Mouse (Mus musculus) CH12.LX (cell line): ENCODE measurements at regions not wholly inside any gene's neighbourhood (a gene's known extent, or its start where the extent isn't known, plus 50 kb on each side); places are given as distances from the start of the nearest gene placed in this dataset.
A peak's percentile ranks its signal among the peaks of the same experiment; 100 is the strongest.

Experiments
- DNase-seq: peaks from one replicate; pipeline ENCODE4 v3.0.0-alpha.2; 2013; ENCODE audit errors: extremely low read depth
- H3K27ac ChIP-seq: 2 replicates; pipeline ENCODE4 v1.5.1; 2012; ENCODE audit warnings: low read depth, mild to moderate bottlenecking, control low read depth, moderate library complexity; ENCODE audit not compliant: insufficient read depth
- H3K27me3 ChIP-seq: replicated peaks from 2 replicates; pipeline ENCODE3; 2012; ENCODE audit warnings: inconsistent platforms
- H3K36me3 ChIP-seq, 2 experiments: replicated peaks in 1 of 2; 2 replicates each; pipeline versions ENCODE3 to v1.6.1; 2012; ENCODE audit warnings: inconsistent platforms in 1 of 2, low read length in 1 of 2, mild to moderate bottlenecking in 1 of 2, mixed read lengths in 1 of 2, moderate library complexity in 1 of 2; ENCODE audit not compliant: control insufficient read depth in 1 of 2, insufficient read depth in 1 of 2
- H3K4me1 ChIP-seq, 2 experiments: 2 replicates each; pipeline ENCODE4 v1.6.1; 2012; ENCODE audit warnings: inconsistent platforms in 1 of 2, moderate library complexity in 1 of 2; ENCODE audit not compliant: insufficient read depth in 2 of 2, control insufficient read depth in 1 of 2
- H3K4me2 ChIP-seq: 2 replicates; pipeline ENCODE4 v1.6.1; 2012; ENCODE audit warnings: low read depth, mild to moderate bottlenecking, control low read depth; ENCODE audit not compliant: poor library complexity, insufficient read depth, severe bottlenecking
- H3K4me3 ChIP-seq, 3 experiments: fragments of 150-350 bp in 1 of 3; sonication (generic) in 1 of 3; replicated peaks in 1 of 3; 2 replicates each; pipeline versions ENCODE3 to v1.5.1; 2011 to 2012; ENCODE audit warnings: low read depth in 2 of 3, low read length in 2 of 3, mild to moderate bottlenecking in 2 of 3, moderate library complexity in 2 of 3, control low read depth in 1 of 3, improper control_type of control experiment in 1 of 3, inconsistent platforms in 1 of 3, mixed read lengths in 1 of 3; ENCODE audit not compliant: poor library complexity in 1 of 3
- H3K79me2 ChIP-seq: replicated peaks from 2 replicates; pipeline ENCODE4 v1.6.1; 2012; ENCODE audit warnings: mild to moderate bottlenecking, moderate library complexity; ENCODE audit not compliant: control insufficient read depth, poor library complexity, insufficient read depth, severe bottlenecking; ENCODE audit errors: extremely low read depth
- H3K9ac ChIP-seq: 2 replicates; pipeline ENCODE4 v1.6.1; 2012; ENCODE audit warnings: low read depth, mild to moderate bottlenecking, control low read depth, moderate library complexity; ENCODE audit not compliant: insufficient read depth
- H3K9me3 ChIP-seq: replicated peaks from 2 replicates; pipeline ENCODE3; 2012; ENCODE audit warnings: low read length, inconsistent platforms, mixed read lengths
- CHD1 ChIP-seq: IDR thresholded peaks from 2 replicates; pipeline ENCODE4 v1.6.1; 2012; ENCODE audit warnings: low read depth, low read length, improper control_type of control experiment, inconsistent platforms
- E2F4 ChIP-seq: IDR thresholded peaks from 2 replicates; pipeline ENCODE4 v1.6.1; 2011; ENCODE audit warnings: low read depth, low read length, improper control_type of control experiment; ENCODE audit not compliant: insufficient replicate concordance
- ELF1 ChIP-seq: IDR thresholded peaks from 2 replicates; pipeline ENCODE4 v1.6.1; 2014; ENCODE audit warnings: low read depth, mild to moderate bottlenecking, inconsistent platforms, low read length, improper control_type of control experiment
- EP300 ChIP-seq: IDR thresholded peaks from 2 replicates; pipeline ENCODE4 v1.6.1; 2011; ENCODE audit warnings: low read length, improper control_type of control experiment
- ETS1 ChIP-seq: conservative IDR thresholded peaks from 2 replicates; pipeline ENCODE4 v1.6.1; 2012; ENCODE audit warnings: low read depth, mild to moderate bottlenecking, inconsistent platforms, low read length, improper control_type of control experiment, moderate library complexity
- GABPA ChIP-seq: IDR thresholded peaks from 2 replicates; pipeline ENCODE4 v1.6.1; 2012; ENCODE audit warnings: low read depth, low read length, improper control_type of control experiment, inconsistent platforms; ENCODE audit not compliant: insufficient replicate concordance
- HCFC1 ChIP-seq: IDR thresholded peaks from 2 replicates; pipeline ENCODE4 v1.6.1; 2012; ENCODE audit warnings: low read depth, mild to moderate bottlenecking, inconsistent platforms, low read length, improper control_type of control experiment
- IRF4 ChIP-seq: IDR thresholded peaks from 2 replicates; pipeline ENCODE4 v1.6.1; 2014; ENCODE audit warnings: low read depth, mild to moderate bottlenecking, inconsistent platforms, low read length, improper control_type of control experiment
- JUN ChIP-seq: IDR thresholded peaks from 2 replicates; pipeline ENCODE4 v1.6.1; 2011; ENCODE audit warnings: low read depth, mild to moderate bottlenecking, low read length, improper control_type of control experiment, moderate library complexity; ENCODE audit not compliant: insufficient read depth
- JUND ChIP-seq: conservative IDR thresholded peaks from 2 replicates; pipeline ENCODE4 v1.6.1; 2011; ENCODE audit warnings: low read depth, low read length, improper control_type of control experiment
- KAT2A ChIP-seq: IDR thresholded peaks from 2 replicates; pipeline ENCODE4 v1.6.1; 2012; ENCODE audit warnings: low read length, improper control_type of control experiment, inconsistent platforms; ENCODE audit not compliant: insufficient replicate concordance
- MAFK ChIP-seq: IDR thresholded peaks from 2 replicates; pipeline ENCODE4 v1.6.1; 2011; ENCODE audit warnings: low read length, improper control_type of control experiment; ENCODE audit not compliant: insufficient replicate concordance
- MAX ChIP-seq: IDR thresholded peaks from 2 replicates; pipeline ENCODE4 v1.6.1; 2011; ENCODE audit warnings: low read length, improper control_type of control experiment
- MXI1 ChIP-seq: IDR thresholded peaks from 2 replicates; pipeline ENCODE4 v1.6.1; 2011; ENCODE audit warnings: mild to moderate bottlenecking, low read depth, low read length, improper control_type of control experiment
- MYC ChIP-seq: IDR thresholded peaks from 2 replicates; pipeline ENCODE4 v1.6.1; 2011; ENCODE audit warnings: low read depth, mild to moderate bottlenecking, improper control_type of control experiment, low read length
- NELFE ChIP-seq: IDR thresholded peaks from 2 replicates; pipeline ENCODE4 v1.6.1; 2011; ENCODE audit warnings: low read depth, low read length, improper control_type of control experiment
- NRF1 ChIP-seq: IDR thresholded peaks from 2 replicates; pipeline ENCODE4 v1.6.1; 2014; ENCODE audit warnings: low read depth, mild to moderate bottlenecking, inconsistent platforms, low read length, improper control_type of control experiment, moderate library complexity
- PAX5 ChIP-seq: IDR thresholded peaks from 2 replicates; pipeline ENCODE4 v1.6.1; 2012; ENCODE audit warnings: low read length, inconsistent platforms, mixed read lengths
- POLR2A ChIP-seq: IDR thresholded peaks from 2 replicates; pipeline ENCODE4 v1.6.1; 2011; ENCODE audit warnings: low read depth, mild to moderate bottlenecking, improper control_type of control experiment, low read length
- RCOR1 ChIP-seq: conservative IDR thresholded peaks from 2 replicates; pipeline ENCODE4 v1.6.1; 2012; ENCODE audit warnings: low read depth, mild to moderate bottlenecking, inconsistent platforms, low read length, improper control_type of control experiment
- SIN3A ChIP-seq: IDR thresholded peaks from 2 replicates; pipeline ENCODE4 v1.6.1; 2012; ENCODE audit warnings: low read length, improper control_type of control experiment, inconsistent platforms
- SMC3 ChIP-seq: IDR thresholded peaks from 2 replicates; pipeline ENCODE4 v1.6.1; 2011; ENCODE audit warnings: low read depth, low read length, improper control_type of control experiment
- TBP ChIP-seq: conservative IDR thresholded peaks from 2 replicates; pipeline ENCODE4 v1.6.1; 2011; ENCODE audit warnings: low read depth, low read length, improper control_type of control experiment
- TCF12 ChIP-seq: IDR thresholded peaks from 2 replicates; pipeline ENCODE4 v1.6.1; 2014; ENCODE audit warnings: low read depth, mild to moderate bottlenecking, inconsistent platforms, low read length, improper control_type of control experiment
- USF1 ChIP-seq: IDR thresholded peaks from 2 replicates; pipeline ENCODE4 v1.6.1; 2014; ENCODE audit warnings: low read depth, mild to moderate bottlenecking, inconsistent platforms, low read length, improper control_type of control experiment
- USF2 ChIP-seq: conservative IDR thresholded peaks from 2 replicates; pipeline ENCODE4 v1.6.1; 2011; ENCODE audit warnings: low read depth, low read length, improper control_type of control experiment
- ZKSCAN1 ChIP-seq: IDR thresholded peaks from 2 replicates; pipeline ENCODE4 v1.6.1; 2012; ENCODE audit warnings: low read depth, inconsistent platforms, low read length, improper control_type of control experiment, borderline replicate concordance
- dilution Hi-C: fragments of 300-500 bp; cut with MboI; formaldehyde crosslinking; loops from 2 replicates; pipeline ENCODE4 v1.14.3; 2020; ENCODE audit warnings: low sequenced_read_pairs; ENCODE audit not compliant: extremely low pct_unique_long_range_greater_than_20kb, extremely low pct_ligation_motif_present
- in situ Hi-C: fragments of 300-500 bp; cut with MboI; formaldehyde crosslinking; loops from 3 replicates; pipeline ENCODE4 v1.14.3; 2019; ENCODE audit warnings: low sequenced_read_pairs, low pct_ligation_motif_present, low pct_unique_long_range_greater_than_20kb, mixed read lengths

DNA sequence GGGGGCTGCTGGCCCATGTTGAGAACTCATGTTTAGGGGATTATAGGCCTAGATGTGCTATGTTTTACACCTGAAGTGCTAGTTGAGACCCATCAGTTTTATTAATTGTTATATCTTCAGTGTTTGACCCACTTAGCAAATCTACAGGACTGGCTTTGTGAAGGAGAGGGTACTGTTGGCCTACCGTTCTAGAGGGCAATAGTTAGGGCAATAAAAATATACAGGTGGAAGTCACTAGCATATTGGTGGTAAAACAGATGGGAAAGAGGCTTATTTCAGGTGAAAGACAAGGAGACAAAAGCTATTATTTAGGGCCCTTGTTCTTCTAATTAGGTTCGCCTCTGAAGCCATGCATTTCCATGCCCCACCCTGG is 55.2 kb upstream of the Ralgps2 start:
- peak overlapping the region; percentile 0; the same call in 1 of the 2 replicates for H3K4me2 ChIP-seq
- H3K4me3 ChIP-seq = peak overlapping the region in 1 of 3 experiments; percentile 6
- H3K27me3 ChIP-seq = no peaks in the 10 kb centered on the region
- no peaks in the 10 kb centered on the region for H3K9me3 ChIP-seq
- peaks cover 44 to 93% of the 10 kb centered on the region in 2 experiments for H3K4me1 ChIP-seq
- no peaks in the 10 kb centered on the region for H3K79me2 ChIP-seq
- no peak for DNase-seq
- peak overlapping the region; percentile 98 for H3K27ac ChIP-seq
- H3K9ac ChIP-seq = peak overlapping the region; percentile 73
- dilution Hi-C loops (no loop called here), in situ Hi-C loops (loop anchor here (5.0 kb wide), 2 partner anchors 53 to 62 kb away; no protein-coding TSS in a partner anchor)
- TF ChIP-seq KAT2A (no peak), E2F4 (no peak), ELF1 (no peak), SIN3A (peak; percentile 40), NELFE (0 out of 2 replicates have a peak, but pooled peaks have one; percentile 9), EP300 (no peak), JUN (no peak), PAX5 (no peak), USF2 (no peak), ZKSCAN1 (no peak), ETS1 (no peak), MXI1 (peak; percentile 26; the same call in 1 of the 2 replicates), GABPA (no peak), CHD1 (peak; percentile 93), POLR2A (no peak), MYC (0 out of 2 replicates have a peak, but pooled peaks have one; percentile 29), USF1 (no peak), NRF1 (no peak), RCOR1 (no peak), MAFK (no peak), IRF4 (no peak), HCFC1 (no peak), SMC3 (no peak), JUND (no peak), TBP (no peak), TCF12 (no peak), MAX (0 out of 2 replicates have a peak, but pooled peaks have one; percentile 14)
- H3K36me3 ChIP-seq = no peaks in the 10 kb centered on the region
